Mouse (Mus musculus) stomach, embryonic 14.5 days (tissue): ENCODE measurements around the gene Fam168b. TPM values are rescaled to one million over a fixed set of nuclear protein-coding genes. Genes with fewer than 3 reads are reported as not detected.

Experiments
- ATAC-seq: fragments of 200-750 bp; cut with Nextera tagmentation; 2 replicates; pipeline ENCODE4 v1.8.0; 2017; ENCODE audit warnings: low read depth, moderate TSS enrichment; ENCODE audit not compliant: insufficient number of reproducible peaks, insufficient read depth, low FRiP score
- H3K27ac ChIP-seq: fragments of 300-500 bp; sonication (generic); 2 replicates; pipeline ENCODE4 v1.5.1; 2014; ENCODE audit warnings: mild to moderate bottlenecking, low read length, moderate library complexity, mixed read lengths
- H3K27me3 ChIP-seq: fragments of 300-500 bp; sonication (generic); 2 replicates; pipeline ENCODE4 v1.6.1; 2014; ENCODE audit warnings: low read length, control low read depth, mixed read lengths; ENCODE audit not compliant: control insufficient read depth, insufficient read depth
- H3K36me3 ChIP-seq: fragments of 300-500 bp; sonication (generic); 2 replicates; pipeline ENCODE4 v1.6.1; 2014; ENCODE audit warnings: mild to moderate bottlenecking, control low read depth, low read length, moderate library complexity, mixed read lengths; ENCODE audit not compliant: control insufficient read depth, insufficient read depth
- H3K4me1 ChIP-seq: fragments of 300-500 bp; sonication (generic); 2 replicates; pipeline ENCODE4 v1.6.1; 2014; ENCODE audit warnings: low read length, control low read depth, mixed read lengths; ENCODE audit not compliant: control insufficient read depth, insufficient read depth
- H3K4me2 ChIP-seq: fragments of 300-500 bp; sonication (generic); replicated peaks from 2 replicates; pipeline ENCODE4 v1.6.1; 2014; ENCODE audit warnings: low read depth, low read length, control low read depth
- H3K4me3 ChIP-seq: fragments of 300-500 bp; sonication (generic); 2 replicates; pipeline ENCODE4 v1.5.1; 2014; ENCODE audit warnings: low read depth, low read length, control low read depth
- H3K9ac ChIP-seq: fragments of 300-500 bp; sonication (generic); replicated peaks from 2 replicates; pipeline ENCODE4 v1.6.1; 2014; ENCODE audit warnings: low read depth, mild to moderate bottlenecking, control low read depth, low read length, moderate library complexity, mixed read lengths
- H3K9me3 ChIP-seq: fragments of 300-500 bp; sonication (generic); 2 replicates; pipeline ENCODE4 v1.6.1; 2016; ENCODE audit warnings: low read depth, low read length, control low read depth; ENCODE audit not compliant: control insufficient read depth
- WGBS: fragments of 180-500 bp; shearing (Covaris S2); extraction: QIAGEN DNeasy Blood & Tissue Kit; methylation state at CpG from one replicate; pipeline ENCODE4 v1.1.7; 2014; 5-methylcytosine and 5-hydroxymethylcytosine counted together
- polyA plus RNA-seq: library from polyadenylated mRNA; unstranded; fragments of >200 nt; fragmentation: Nextera tagmentation; extraction: Ambion mirVana; gene quantifications from 2 replicates; pipeline ENCODE4 v1.2.1, GENCODE M21; 2014

Gene Fam168b
- polyA plus RNA-seq, 1 experiment from 2014 or later = 56.1 TPM

- ATAC-seq = no peak
These were observed 23.5 kb downstream of the Fam168b start for GRCm38 (mm10) chr1:34819225-34819910.

GRCm38 (mm10) chr1:34815843-34816242 is 27.0 kb downstream of the Fam168b start:
- H3K9ac ChIP-seq = no peak overlapping the region
- H3K4me1 ChIP-seq = no peaks in the 10 kb centered on the region
- no peaks in the 10 kb centered on the region for H3K9me3 ChIP-seq
- H3K27ac ChIP-seq = no peak overlapping the region
- H3K36me3 ChIP-seq = peaks cover 86% of the 10 kb centered on the region
- H3K4me3 ChIP-seq = no peak overlapping the region
- WGBS = 80% methylated on average over 6 of the region's 6 CpGs
- H3K27me3 ChIP-seq = no peaks in the 10 kb centered on the region
- ATAC-seq = no peak
- no peak overlapping the region for H3K4me2 ChIP-seq

More at GRCm38 (mm10) chr1:34819225-34819910, 23.5 kb downstream of the Fam168b start:
- Histone ChIP-seq H3K9ac (no peak overlapping the region), H3K27me3 (no peaks in the 10 kb centered on the region), H3K4me3 (no peak overlapping the region), H3K4me1 (no peaks in the 10 kb centered on the region), H3K9me3 (no peaks in the 10 kb centered on the region), H3K27ac (no peak overlapping the region), H3K36me3 (peaks cover 77% of the 10 kb centered on the region), H3K4me2 (no peak overlapping the region)
- 95% methylated on average over 6 of the region's 6 CpGs for WGBS

- no peak for ATAC-seq
- Histone ChIP-seq H3K9ac (no peak overlapping the region), H3K36me3 (peaks cover 72% of the 10 kb centered on the region), H3K9me3 (no peaks in the 10 kb centered on the region), H3K4me1 (no peaks in the 10 kb centered on the region), H3K4me2 (no peak overlapping the region), H3K4me3 (no peak overlapping the region), H3K27me3 (no peaks in the 10 kb centered on the region), H3K27ac (no peak overlapping the region)
- 86% methylated on average over 13 of the region's 13 CpGs for WGBS
These were observed 30.2 kb downstream of the Fam168b start for GRCm38 (mm10) chr1:34812407-34813247.

- no peaks in the 10 kb centered on the region for H3K27me3 ChIP-seq
- no peak overlapping the region for H3K27ac ChIP-seq
- H3K4me1 ChIP-seq = no peaks in the 10 kb centered on the region
- H3K9me3 ChIP-seq = no peaks in the 10 kb centered on the region
- WGBS = 36% methylated on average over 6 of the region's 6 CpGs
- no peak overlapping the region for H3K4me2 ChIP-seq
- H3K4me3 ChIP-seq = no peak overlapping the region
- H3K9ac ChIP-seq = no peak overlapping the region
- ATAC-seq = no peak
- H3K36me3 ChIP-seq = peaks cover 61% of the 10 kb centered on the region
These were observed 31.3 kb downstream of the Fam168b start for GRCm38 (mm10) chr1:34811581-34811980.

- H3K9me3 ChIP-seq = no peaks in the 10 kb centered on the region
- peaks cover 4% of the 10 kb centered on the region; the same call in 1 of the 2 replicates for H3K4me1 ChIP-seq
- ATAC-seq = no peak
- no peaks in the 10 kb centered on the region for H3K27me3 ChIP-seq
- H3K4me3 ChIP-seq = no peak overlapping the region
- no peak overlapping the region for H3K27ac ChIP-seq
- WGBS = 66% methylated on average over 6 of the region's 6 CpGs
- no peak overlapping the region for H3K9ac ChIP-seq
- H3K4me2 ChIP-seq = no peak overlapping the region
- peaks cover 56% of the 10 kb centered on the region for H3K36me3 ChIP-seq
These were observed 31.8 kb downstream of the Fam168b start for GRCm38 (mm10) chr1:34811035-34811434.

- no peak overlapping the region for H3K9ac ChIP-seq
- H3K9me3 ChIP-seq = no peaks in the 10 kb centered on the region
- peaks cover 48% of the 10 kb centered on the region for H3K36me3 ChIP-seq
- H3K4me3 ChIP-seq = no peak overlapping the region
- no peak overlapping the region for H3K4me2 ChIP-seq
- WGBS = 93% methylated on average over 11 of the region's 11 CpGs
- ATAC-seq = no peak
- no peaks in the 10 kb centered on the region for H3K27me3 ChIP-seq
- H3K4me1 ChIP-seq = peaks cover 5% of the 10 kb centered on the region; the same call in 1 of the 2 replicates
- H3K27ac ChIP-seq = no peak overlapping the region
These were observed 32.6 kb downstream of the Fam168b start for GRCm38 (mm10) chr1:34810293-34810692.

GRCm38 (mm10) chr1:34808445-34808844 is 34.4 kb downstream of the Fam168b start:
- Histone ChIP-seq H3K4me2 (no peak overlapping the region), H3K9me3 (no peaks in the 10 kb centered on the region), H3K4me3 (no peak overlapping the region), H3K36me3 (peaks cover 32% of the 10 kb centered on the region), H3K4me1 (peaks cover 5% of the 10 kb centered on the region; the same call in 1 of the 2 replicates), H3K27me3 (no peaks in the 10 kb centered on the region), H3K9ac (no peak overlapping the region), H3K27ac (no peak overlapping the region)
- no peak for ATAC-seq
- WGBS = 86% methylated on average over 8 of the region's 8 CpGs

GRCm38 (mm10) chr1:34805931-34806520 is 36.8 kb downstream of the Fam168b start:
- no peaks in the 10 kb centered on the region for H3K27me3 ChIP-seq
- H3K27ac ChIP-seq = no peak overlapping the region
- H3K36me3 ChIP-seq = peaks cover 11% of the 10 kb centered on the region; the same call in 1 of the 2 replicates
- peaks cover 8% of the 10 kb centered on the region; the same call in 1 of the 2 replicates for H3K4me1 ChIP-seq
- H3K4me2 ChIP-seq = no peak overlapping the region
- no peak overlapping the region for H3K9ac ChIP-seq
- no peak for ATAC-seq
- 21% methylated on average over 35 of the region's 35 CpGs for WGBS
- H3K4me3 ChIP-seq = no peak overlapping the region
- H3K9me3 ChIP-seq = no peaks in the 10 kb centered on the region
